Comparison of ENCODE assay signal across 25 mouse cellular contexts in genomic region chr9:31949031-31949430, GRCm38 (mm10). TPM values are rescaled to one million over a fixed set of nuclear protein-coding genes. Genes with fewer than 3 reads are reported as not detected.
"Had no signal": no experiment of that assay in that cellular context is flagged by ENCODE, and none has a peak within 500 bp of the region (broad histone marks: within the 10 kb centered on the region; RNA-seq: fewer than 3 reads in every experiment).

No protein-coding gene starts in this region.

- DNase-seq: liver, embryonic 13.5 days; liver, postnatal 0 days; lung, adult 2 months; lung, postnatal 14 days; lung, postnatal 36 days; retina, postnatal 1 day; right cerebral cortex, adult 18-20 months; right cerebral cortex, postnatal 25 days; thymus, adult 2 months; thymus, postnatal 36 days had no signal

- H3K4me3 ChIP-seq: liver, embryonic 13.5 days; liver, embryonic 15.5 days; lung, embryonic 15.5 days; midbrain, embryonic 10.5 days; midbrain, embryonic 12.5 days; myocyte; neural tube, embryonic 13.5 days; neural tube, embryonic 15.5 days; stomach, embryonic 15.5 days had no signal

- H3K27ac ChIP-seq: liver, embryonic 13.5 days; liver, embryonic 15.5 days; lung, embryonic 15.5 days; macrophage; midbrain, embryonic 10.5 days; midbrain, embryonic 12.5 days; neural tube, embryonic 13.5 days; neural tube, embryonic 15.5 days; stomach, embryonic 15.5 days; stomach, postnatal 0 days had no signal

- H3K9ac ChIP-seq: liver, embryonic 13.5 days; liver, embryonic 15.5 days; liver, postnatal 0 days; lung, embryonic 15.5 days; midbrain, embryonic 12.5 days; neural tube, embryonic 13.5 days; neural tube, embryonic 15.5 days; stomach, embryonic 15.5 days had no signal

- H3K27me3 ChIP-seq: liver, embryonic 13.5 days; liver, embryonic 15.5 days; lung, embryonic 15.5 days; midbrain, embryonic 12.5 days; neural tube, embryonic 13.5 days; neural tube, embryonic 15.5 days; stomach, embryonic 15.5 days had no signal

- H3K9me3 ChIP-seq: liver, embryonic 13.5 days; liver, embryonic 15.5 days; lung, embryonic 15.5 days; midbrain, embryonic 10.5 days; midbrain, embryonic 12.5 days; neural tube, embryonic 15.5 days; stomach, embryonic 15.5 days had no signal

- H3K4me1 ChIP-seq: liver, embryonic 13.5 days; liver, embryonic 15.5 days; lung, embryonic 15.5 days; midbrain, embryonic 10.5 days; midbrain, embryonic 12.5 days; neural tube, embryonic 13.5 days; neural tube, embryonic 15.5 days; stomach, embryonic 15.5 days had no signal

- H3K4me2 ChIP-seq: liver, embryonic 13.5 days; liver, embryonic 15.5 days; lung, embryonic 15.5 days; midbrain, embryonic 12.5 days; neural tube, embryonic 13.5 days; neural tube, embryonic 15.5 days; stomach, embryonic 15.5 days had no signal

- ATAC-seq: liver, postnatal 0 days; lung, postnatal 0 days; midbrain, embryonic 16.5 days had no signal

- H3K36me3 ChIP-seq: liver, embryonic 13.5 days; liver, embryonic 15.5 days; lung, embryonic 15.5 days; midbrain, embryonic 10.5 days; midbrain, embryonic 12.5 days; neural tube, embryonic 13.5 days; neural tube, embryonic 15.5 days; stomach, embryonic 15.5 days had no signal

RNA-seq across cellular contexts. Expression of gene Barx2, which starts 35.8 kb away (rescaled TPM):
- total RNA-seq: megakaryocyte, adult 5-6 weeks; megakaryocyte-erythroid progenitor cell, adult 5-6 weeks had no signal
- polyA plus RNA-seq: liver, embryonic 13.5 days; liver, embryonic 15.5 days; liver, postnatal 0 days; macrophage; midbrain, embryonic 12.5 days; neural tube, embryonic 13.5 days; spleen, adult 2 months had no signal
